Mouse (Mus musculus) neural tube, embryonic 11.5 days (tissue): Measurements from ENCODE around the gene Sectm1b. TPM values are rescaled to one million over a fixed set of nuclear protein-coding genes. Genes with fewer than 3 reads are reported as not detected.
"Not testable (repeated sequence)": the region's sequence is repeated elsewhere in the genome, so short reads cannot be mapped to it uniquely, and the experiment has no call there.

Experiments used
- ATAC-seq: fragments of 200-750 bp; cut with Nextera tagmentation; 2 replicates; pipeline ENCODE4 v1.8.0; 2017; ENCODE audit warnings: moderate number of reproducible peaks, mild to moderate bottlenecking, moderate TSS enrichment, moderate library complexity; ENCODE audit not compliant: insufficient read depth, low FRiP score, low TSS enrichment
- DNase-seq: peaks from one replicate; pipeline ENCODE4 v3.0.0-alpha.2; 2015; ENCODE audit warnings: low spot score
- H3K27ac ChIP-seq: fragments of 300-500 bp; sonication (generic); 2 replicates; pipeline ENCODE4 v1.5.1; 2014; ENCODE audit warnings: low read depth, mild to moderate bottlenecking, low read length
- H3K27me3 ChIP-seq: fragments of 300-500 bp; sonication (generic); 2 replicates; pipeline ENCODE4 v1.6.1; 2014; ENCODE audit warnings: mild to moderate bottlenecking, low read length, mixed read lengths; ENCODE audit not compliant: control insufficient read depth, insufficient read depth
- H3K36me3 ChIP-seq: fragments of 300-500 bp; sonication (generic); 2 replicates; pipeline ENCODE4 v1.6.1; 2014; ENCODE audit warnings: mild to moderate bottlenecking, low read length, moderate library complexity, mixed read lengths; ENCODE audit not compliant: control insufficient read depth, insufficient read depth
- H3K4me1 ChIP-seq: fragments of 300-500 bp; sonication (generic); 2 replicates; pipeline ENCODE4 v1.6.1; 2014; ENCODE audit warnings: low read length, mixed read lengths; ENCODE audit not compliant: control insufficient read depth, insufficient read depth
- H3K4me2 ChIP-seq: fragments of 300-500 bp; sonication (generic); 2 replicates; pipeline ENCODE4 v1.6.1; 2014; ENCODE audit warnings: low read depth, mild to moderate bottlenecking, moderate library complexity
- H3K4me3 ChIP-seq: fragments of 300-500 bp; sonication (generic); 2 replicates; pipeline ENCODE4 v1.5.1; 2014; ENCODE audit warnings: low read depth, low read length
- H3K9ac ChIP-seq: fragments of 300-500 bp; sonication (generic); 2 replicates; pipeline ENCODE4 v1.6.1; 2014; ENCODE audit warnings: mild to moderate bottlenecking, low read length
- H3K9me3 ChIP-seq: fragments of 300-500 bp; sonication (generic); 2 replicates; pipeline ENCODE4 v1.6.1; 2016; ENCODE audit warnings: low read length; ENCODE audit not compliant: control insufficient read depth
- WGBS: fragments of 180-500 bp; shearing (Covaris S2); extraction: QIAGEN DNeasy Blood & Tissue Kit; methylation state at CpG from one replicate; pipeline ENCODE4 v1.1.7; 2014; 5-methylcytosine and 5-hydroxymethylcytosine counted together
- polyA plus RNA-seq: library from polyadenylated mRNA; unstranded; fragments of >200 nt; fragmentation: Nextera tagmentation; extraction: Ambion mirVana; gene quantifications from 2 replicates; pipeline ENCODE4 v1.2.1, GENCODE M21; 2014

Gene Sectm1b
- not detected in 2 replicates for polyA plus RNA-seq

GRCm38 (mm10) chr11:121063379-121063778 is at the start of gene Sectm1b:
Gene Sectm1b (minus strand): TSS chr11:121063569.
- DNase-seq, result no peak
- WGBS, result 84% methylated on average over 5 of the region's 5 CpGs
- ATAC-seq, result no peak
- H3K9ac ChIP-seq, result no peak within 1 kb of the TSS
- no peak within 1 kb of the TSS for H3K27ac ChIP-seq
- H3K36me3 ChIP-seq, result no peaks in the 10 kb centered on the region
- no peaks in the 10 kb centered on the region for H3K4me1 ChIP-seq
- no peaks in the 10 kb centered on the region for H3K9me3 ChIP-seq
- no peak within 1 kb of the TSS for H3K4me2 ChIP-seq
- no peaks in the 10 kb centered on the region for H3K27me3 ChIP-seq
- H3K4me3 ChIP-seq, result no peak within 1 kb of the TSS

DNA sequence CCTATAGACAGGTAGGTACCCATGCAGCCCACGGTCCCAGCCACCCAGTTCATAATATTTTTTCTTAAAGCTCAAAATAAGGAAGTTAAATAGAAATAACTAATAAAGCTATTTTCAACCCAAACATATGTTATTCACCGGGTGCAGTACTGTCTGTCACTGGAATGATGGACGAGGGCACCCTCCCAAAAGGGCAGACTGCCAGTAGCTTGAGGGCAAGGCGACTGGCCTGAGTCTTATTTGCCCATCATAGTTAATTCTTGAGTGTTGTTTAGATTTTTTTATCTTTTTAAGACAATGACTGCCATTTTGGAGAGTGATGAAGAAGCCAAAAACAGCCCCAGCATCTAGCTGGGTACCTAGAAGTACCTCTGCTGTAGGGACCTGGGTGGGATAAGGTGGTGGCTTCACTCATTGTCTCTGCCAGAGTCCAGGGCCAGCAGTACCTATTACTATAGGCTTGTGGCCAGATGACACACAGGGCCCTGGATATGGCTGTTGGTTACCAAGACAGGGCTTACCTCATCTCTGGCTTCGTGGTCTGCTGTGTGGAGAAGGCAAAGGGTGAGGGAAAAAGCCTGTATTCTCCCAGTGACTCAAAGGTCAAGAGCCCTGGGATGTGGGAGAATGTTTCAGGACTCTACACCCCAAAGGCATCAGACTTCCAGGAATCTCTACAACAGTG is 48.9 kb upstream of the Sectm1b start:
- Histone ChIP-seq H3K4me1 (no peaks in the 10 kb centered on the region), H3K27me3 (no peaks in the 10 kb centered on the region), H3K9me3 (no peaks in the 10 kb centered on the region), H3K4me3 (no peak overlapping the region), H3K9ac (no peak overlapping the region), H3K36me3 (no peaks in the 10 kb centered on the region), H3K4me2 (no peak overlapping the region), H3K27ac (no peak overlapping the region)
- DNase-seq (no peak), ATAC-seq (no peak)
- WGBS, result 88% methylated on average over 5 of the region's 5 CpGs

GRCm38 (mm10) chr11:121111601-121112000 is 48.2 kb upstream of the Sectm1b start:
- WGBS, result 68% methylated on average over 1 of the region's 1 CpGs
- Histone ChIP-seq H3K36me3 (no peaks in the 10 kb centered on the region), H3K9me3 (no peaks in the 10 kb centered on the region), H3K27ac (no peak overlapping the region), H3K4me2 (no peak overlapping the region), H3K4me3 (no peak overlapping the region), H3K27me3 (no peaks in the 10 kb centered on the region), H3K4me1 (no peaks in the 10 kb centered on the region), H3K9ac (no peak overlapping the region)
- DNase-seq (no peak), ATAC-seq (no peak)

DNA sequence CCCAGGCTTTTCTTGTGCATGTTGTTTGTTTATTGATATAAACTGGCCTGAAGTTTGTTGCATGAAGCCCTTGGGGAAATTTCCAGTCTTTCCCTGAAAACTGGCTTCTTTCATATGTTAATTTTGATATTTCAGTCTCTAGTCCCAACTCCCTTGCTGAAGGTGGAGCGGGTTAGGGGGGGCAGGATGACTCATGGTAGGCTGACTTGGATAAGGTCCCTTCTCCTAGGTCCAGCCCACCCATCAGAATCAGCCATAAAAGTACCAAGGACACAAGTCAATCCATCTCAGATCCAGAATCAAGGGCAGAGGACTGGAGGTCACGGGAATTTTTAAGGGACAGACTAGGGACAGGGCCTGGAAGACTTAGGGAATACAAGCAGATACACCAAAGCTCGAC is 47.7 kb upstream of the Sectm1b start:
- no peak overlapping the region for H3K9ac ChIP-seq
- WGBS, result 88% methylated on average over 3 of the region's 3 CpGs
- ATAC-seq, result no peak

GRCm38 (mm10) chr11:121109986-121110385 is 46.6 kb upstream of the Sectm1b start:
- Histone ChIP-seq H3K27me3 (no peaks in the 10 kb centered on the region), H3K4me2 (no peak overlapping the region), H3K27ac (no peak overlapping the region), H3K9ac (no peak overlapping the region), H3K9me3 (no peaks in the 10 kb centered on the region), H3K4me3 (no peak overlapping the region), H3K36me3 (no peaks in the 10 kb centered on the region), H3K4me1 (no peaks in the 10 kb centered on the region)
- ATAC-seq (no peak), DNase-seq (peak; percentile 31)
- 44% methylated on average over 2 of the region's 2 CpGs for WGBS

More for the DNA sequence above, 47.7 kb upstream of the Sectm1b start:
- no peaks in the 10 kb centered on the region for H3K9me3 ChIP-seq
- H3K27me3 ChIP-seq, result no peaks in the 10 kb centered on the region
- H3K36me3 ChIP-seq, result no peaks in the 10 kb centered on the region
- no peak overlapping the region for H3K27ac ChIP-seq
- H3K4me2 ChIP-seq, result no peak overlapping the region
- H3K4me1 ChIP-seq, result no peaks in the 10 kb centered on the region
- DNase-seq, result no peak
- H3K4me3 ChIP-seq, result no peak overlapping the region

DNA sequence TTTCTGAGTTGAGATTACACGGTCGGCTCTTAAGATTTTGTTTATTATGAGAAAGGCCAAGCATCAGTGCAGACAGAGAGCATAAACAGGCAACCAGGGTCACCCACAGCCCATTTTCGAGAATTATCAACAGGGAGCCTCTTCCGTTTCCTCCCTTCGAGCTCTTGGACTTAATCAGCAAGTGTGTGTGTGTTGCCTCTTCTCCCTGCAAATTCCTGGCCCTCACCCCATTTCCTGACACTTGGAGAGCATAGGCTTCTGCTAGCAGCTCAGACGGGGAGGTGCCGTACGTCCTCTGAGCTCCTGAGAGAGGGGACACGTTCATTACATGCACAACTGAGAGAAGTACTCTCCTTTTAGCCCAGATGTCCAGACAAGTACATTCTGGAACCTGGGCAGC is 44.7 kb upstream of the Sectm1b start:
- Histone ChIP-seq H3K4me3 (no peak overlapping the region), H3K4me2 (no peak overlapping the region), H3K4me1 (no peaks in the 10 kb centered on the region), H3K27me3 (no peaks in the 10 kb centered on the region), H3K9me3 (no peaks in the 10 kb centered on the region), H3K9ac (no peak overlapping the region), H3K27ac (no peak overlapping the region), H3K36me3 (no peaks in the 10 kb centered on the region)
- no peak for DNase-seq
- 81% methylated on average over 9 of the region's 9 CpGs for WGBS
- no peak for ATAC-seq

DNA sequence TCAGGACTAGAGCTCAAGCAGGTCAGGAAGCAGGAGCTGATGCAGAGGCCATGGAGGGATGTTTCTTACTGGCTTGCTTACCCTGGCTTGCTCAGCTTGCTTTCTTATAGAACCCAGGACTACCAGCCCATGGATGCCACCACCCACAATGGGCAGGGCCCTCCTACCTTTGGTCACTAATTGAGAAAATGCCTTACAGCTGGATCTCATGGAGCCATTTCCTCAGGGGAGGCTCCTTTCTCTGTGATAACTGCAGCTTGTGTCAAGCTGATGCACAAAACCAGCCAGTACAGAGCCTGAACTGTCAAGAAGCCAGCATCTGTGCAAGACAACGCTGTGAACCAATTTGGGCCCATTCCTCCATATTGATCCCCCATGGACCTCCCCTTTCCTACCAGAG is 43.9 kb upstream of the Sectm1b start:
- not testable (repeated sequence) for H3K27ac ChIP-seq, ATAC-seq, DNase-seq, H3K9ac ChIP-seq, H3K4me2 ChIP-seq, H3K4me1 ChIP-seq, H3K36me3 ChIP-seq, H3K27me3 ChIP-seq, H3K9me3 ChIP-seq, H3K4me3 ChIP-seq
- 74% methylated on average over 1 of the region's 1 CpGs for WGBS

DNA sequence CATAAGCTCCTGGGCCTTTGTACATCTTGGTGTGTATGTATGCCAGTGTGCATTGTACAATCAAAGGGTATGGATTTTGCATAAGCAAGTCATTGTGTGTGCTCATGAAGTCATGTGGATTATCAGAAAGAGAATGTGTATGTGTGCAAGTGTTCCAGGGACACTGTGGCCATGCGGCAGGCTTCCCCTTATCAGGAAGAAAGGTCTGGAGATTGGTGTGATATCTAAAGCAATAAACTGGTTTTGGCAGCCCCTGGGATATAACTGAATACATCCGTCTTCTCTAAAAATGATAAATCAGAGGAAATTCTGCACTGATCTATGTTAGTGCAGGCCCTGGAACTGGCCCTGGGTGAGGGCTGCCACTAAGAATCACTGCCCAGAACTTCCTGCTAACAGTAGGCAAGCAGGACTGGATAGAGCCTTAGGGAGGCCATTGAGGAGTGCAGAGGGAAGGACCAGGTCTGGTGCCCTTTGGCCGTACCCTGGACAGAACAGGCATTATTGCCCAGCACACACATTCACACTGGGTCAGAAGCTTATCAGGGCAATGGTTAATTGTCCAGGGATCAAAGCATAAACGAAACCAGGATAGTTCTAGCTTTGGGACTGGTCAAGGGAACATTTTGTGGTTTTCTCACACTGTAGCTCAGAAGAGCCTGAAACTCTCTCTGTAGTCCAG is 37.9 kb upstream of the Sectm1b start:
- H3K27ac ChIP-seq, result no peak overlapping the region
- no peak overlapping the region for H3K4me2 ChIP-seq
- no peaks in the 10 kb centered on the region for H3K27me3 ChIP-seq
- no peak overlapping the region for H3K9ac ChIP-seq
- H3K36me3 ChIP-seq, result no peaks in the 10 kb centered on the region
- WGBS, result 87% methylated on average over 4 of the region's 4 CpGs
- no peak overlapping the region for H3K4me3 ChIP-seq
- DNase-seq, result no peak
- no peak for ATAC-seq
- H3K4me1 ChIP-seq, result no peaks in the 10 kb centered on the region
- no peaks in the 10 kb centered on the region for H3K9me3 ChIP-seq

GRCm38 (mm10) chr11:121100692-121101091 is 37.3 kb upstream of the Sectm1b start:
- Histone ChIP-seq H3K36me3 (no peaks in the 10 kb centered on the region), H3K9me3 (no peaks in the 10 kb centered on the region), H3K27ac (no peak overlapping the region), H3K4me1 (no peaks in the 10 kb centered on the region), H3K4me2 (no peak overlapping the region), H3K4me3 (no peak overlapping the region), H3K27me3 (no peaks in the 10 kb centered on the region), H3K9ac (no peak overlapping the region)
- no peak for ATAC-seq
- no peak for DNase-seq
- WGBS, result 69% methylated on average over 7 of the region's 7 CpGs
